In the genomic region with DNA sequence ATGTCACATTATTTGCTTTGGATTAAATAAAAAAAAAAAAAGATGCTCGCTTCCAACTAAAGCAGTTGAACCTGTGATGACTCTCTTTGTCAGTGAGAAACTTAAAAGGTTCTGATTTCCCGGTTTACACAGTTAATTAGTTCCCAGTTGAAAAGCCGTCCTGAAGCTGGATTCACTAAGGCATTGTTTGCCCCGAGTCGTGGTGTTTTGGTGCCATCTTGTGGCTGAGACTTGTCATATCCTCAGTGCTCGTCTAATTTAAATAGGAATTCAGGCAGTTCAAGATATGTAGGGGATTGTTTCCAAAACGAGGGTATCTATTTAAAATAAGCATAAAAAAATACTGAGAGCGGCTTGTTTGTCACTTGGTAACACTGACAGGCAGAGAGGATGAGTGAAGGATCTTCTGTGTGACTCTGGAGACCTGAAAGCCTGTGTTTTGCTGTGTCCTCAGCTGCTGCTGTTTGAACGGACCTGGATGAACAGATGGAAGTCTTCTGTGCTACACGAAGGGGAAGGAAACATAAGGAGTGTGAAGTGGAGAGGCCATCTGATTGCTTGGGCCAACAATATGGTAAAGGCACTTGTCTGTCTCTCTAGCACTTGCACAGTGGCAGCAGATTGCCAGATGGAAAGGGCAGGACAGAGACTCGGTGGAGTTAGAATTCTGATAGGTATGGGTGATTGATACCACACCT, we compare ENCODE assay signal across 9 mouse cellular contexts.
A peak's percentile ranks its signal among the peaks of the same experiment; 100 is the strongest.
DNase-seq lines count a peak whose midpoint lies in the region; ATAC-seq and TF ChIP-seq lines count a peak whose summit lies in the region.
"Had no signal": no experiment of that assay in that cellular context is flagged by ENCODE, and none has a peak within 500 bp of the region (broad histone marks: within the 10 kb centered on the region; RNA-seq: fewer than 3 reads in every experiment).

No protein-coding gene starts in this region.

- ATAC-seq in forebrain, postnatal 0 days, result peak; percentile 94
- ATAC-seq in intestine, embryonic 15.5 days, result peak; percentile 66; the same call in 1 of the 2 replicates
- ATAC-seq in midbrain, embryonic 15.5 days (replicated peaks), result peak; percentile 94

- no peak for TF ChIP-seq POLR2A in thymus, adult 2 months (IDR thresholded peaks at IDR 0.05; ENCODE audit: control insufficient read depth, extremely low read depth, insufficient read depth, low read length, poor library complexity)
- no peak for TF ChIP-seq POLR2A in cerebellum, adult 2 months (IDR thresholded peaks at IDR 0.05; ENCODE audit: borderline replicate concordance, insufficient read depth, low read length)

- no peak overlapping the region for H3K27ac ChIP-seq in thymus, adult 2 months (ENCODE audit: control insufficient read depth, insufficient read depth, low read length)
- no peak overlapping the region for H3K27ac ChIP-seq in cerebellum, adult 2 months (ENCODE audit: insufficient read depth, low read length)
- H3K27ac ChIP-seq in forebrain, postnatal 0 days (ENCODE audit: low read depth, low read length), result no peak overlapping the region
- no peak overlapping the region for H3K27ac ChIP-seq in intestine, embryonic 15.5 days
- H3K27ac ChIP-seq in midbrain, embryonic 15.5 days, result 0 out of 2 replicates have a peak overlapping the region, but pooled peaks have one; percentile 3
- H3K27ac ChIP-seq: embryonic facial prominence, embryonic 15.5 days had no signal

- no peak overlapping the region for H3K4me2 ChIP-seq in forebrain, postnatal 0 days (ENCODE audit: low read depth)
- H3K4me2 ChIP-seq in intestine, embryonic 15.5 days (replicated peaks), result no peak overlapping the region
- H3K4me2 ChIP-seq in midbrain, embryonic 15.5 days, result no peak overlapping the region
- H3K4me2 ChIP-seq: embryonic facial prominence, embryonic 15.5 days had no signal

- 40% methylated on average over 11 of the region's 11 CpGs for WGBS in thymus, adult 2 months
- 4% methylated on average over 11 of the region's 11 CpGs for whole genome bisulfite sequencing in cerebellum, adult 2 months
- WGBS in forebrain, postnatal 0 days, result 12% methylated on average over 11 of the region's 11 CpGs
- 17% methylated on average over 11 of the region's 11 CpGs for WGBS in intestine, embryonic 15.5 days
- 19% methylated on average over 11 of the region's 11 CpGs for WGBS in midbrain, embryonic 15.5 days

- intact Hi-C loops in left cerebral cortex, postnatal 25 days (cut with DNase I), result loop anchor here (1.0 to 5.0 kb wide), 4 partner anchors 93 to 753 kb away; a partner anchor contains a TSS

- DNase-seq in thymus, adult 2 months, result peak; percentile 35
- DNase-seq in thymus, adult 18-20 months, result no peak
- DNase-seq in cerebellum, adult 2 months, result peak; percentile 65 to 68
- peak; percentile 94 for DNase-seq in forebrain, postnatal 0 days
- DNase-seq in left cerebral cortex, postnatal 25 days (ENCODE audit: low spot score in 2 of 2), result peak; percentile 61 to 80
- peak; percentile 31 to 70 for DNase-seq in spleen, postnatal 4 days (ENCODE audit: low spot score in 2 of 2)

- H3K9me3 ChIP-seq in forebrain, postnatal 0 days (ENCODE audit: low read length), result no peaks in the 10 kb centered on the region
- H3K9me3 ChIP-seq in intestine, embryonic 15.5 days, result no peaks in the 10 kb centered on the region
- no peaks in the 10 kb centered on the region for H3K9me3 ChIP-seq in midbrain, embryonic 15.5 days
- H3K9me3 ChIP-seq: embryonic facial prominence, embryonic 15.5 days had no signal

- no peak for TF ChIP-seq CTCF in thymus, adult 2 months (IDR thresholded peaks at IDR 0.05; ENCODE audit: borderline replicate concordance, control insufficient read depth, extremely low read depth, insufficient read depth, low read length, poor library complexity)
- TF ChIP-seq CTCF in cerebellum, adult 2 months (IDR thresholded peaks at IDR 0.05; ENCODE audit: borderline replicate concordance, insufficient read depth, low read depth, low read length), result peak; percentile 87
- TF ChIP-seq CTCF in forebrain, postnatal 0 days (IDR thresholded peaks at IDR 0.05; ENCODE audit: low read depth), result peak; percentile 93

- no peak overlapping the region for H3K9ac ChIP-seq in forebrain, postnatal 0 days
- no peak overlapping the region for H3K9ac ChIP-seq in intestine, embryonic 15.5 days
- no peak overlapping the region for H3K9ac ChIP-seq in midbrain, embryonic 15.5 days
- H3K9ac ChIP-seq: embryonic facial prominence, embryonic 15.5 days had no signal

- no peak overlapping the region for H3K4me3 ChIP-seq in thymus, adult 2 months (ENCODE audit: control insufficient read depth, insufficient read depth, low read length)
- H3K4me3 ChIP-seq in cerebellum, adult 2 months (replicated peaks; ENCODE audit: insufficient read depth, low read depth, low read length), result no peak overlapping the region
- no peak overlapping the region for H3K4me3 ChIP-seq in forebrain, postnatal 0 days (ENCODE audit: low read depth, low read length)
- no peak overlapping the region for H3K4me3 ChIP-seq in intestine, embryonic 15.5 days (replicated peaks)
- no peak overlapping the region for H3K4me3 ChIP-seq in midbrain, embryonic 15.5 days
- H3K4me3 ChIP-seq: embryonic facial prominence, embryonic 15.5 days had no signal

- H3K27me3 ChIP-seq in thymus, adult 2 months (ENCODE audit: control insufficient read depth, insufficient read depth, low read length), result no peaks in the 10 kb centered on the region
- H3K27me3 ChIP-seq in cerebellum, adult 2 months (ENCODE audit: control insufficient read depth, insufficient read depth, low read length), result no peaks in the 10 kb centered on the region
- no peaks in the 10 kb centered on the region for H3K27me3 ChIP-seq in forebrain, postnatal 0 days (ENCODE audit: insufficient read depth, low read length)
- no peaks in the 10 kb centered on the region for H3K27me3 ChIP-seq in intestine, embryonic 15.5 days (replicated peaks)
- no peaks in the 10 kb centered on the region for H3K27me3 ChIP-seq in midbrain, embryonic 15.5 days (replicated peaks)
- H3K27me3 ChIP-seq: embryonic facial prominence, embryonic 15.5 days had no signal

- no peaks in the 10 kb centered on the region for H3K4me1 ChIP-seq in thymus, adult 2 months (replicated peaks; ENCODE audit: control insufficient read depth, insufficient read depth, low read length)
- peaks cover 7% of the 10 kb centered on the region; the same call in 1 of the 2 replicates for H3K4me1 ChIP-seq in cerebellum, adult 2 months (ENCODE audit: control insufficient read depth, insufficient read depth, low read length)
- H3K4me1 ChIP-seq in forebrain, postnatal 0 days (ENCODE audit: insufficient read depth), result no peaks in the 10 kb centered on the region
- H3K4me1 ChIP-seq in intestine, embryonic 15.5 days (replicated peaks), result no peaks in the 10 kb centered on the region
- H3K4me1 ChIP-seq in midbrain, embryonic 15.5 days, result 0 out of 2 replicates have a peak, but pooled peaks cover 3% of the 10 kb centered on the region
- H3K4me1 ChIP-seq: embryonic facial prominence, embryonic 15.5 days had no signal

- H3K36me3 ChIP-seq in thymus, adult 2 months (ENCODE audit: control insufficient read depth, insufficient read depth, low read length), result peaks cover 4% of the 10 kb centered on the region
- H3K36me3 ChIP-seq in forebrain, postnatal 0 days (ENCODE audit: insufficient read depth), result peaks cover 19% of the 10 kb centered on the region
- H3K36me3 ChIP-seq in intestine, embryonic 15.5 days, result no peaks in the 10 kb centered on the region
- H3K36me3 ChIP-seq in midbrain, embryonic 15.5 days (replicated peaks), result no peaks in the 10 kb centered on the region; the same call in 1 of the 2 replicates

Comparison
In these comparisons a context has a peak if more than half of its experiments do, and no peak if none do; other contexts are left out.
1. DNase-seq: peak in thymus, adult 2 months (single experiment), cerebellum, adult 2 months (2 of 2), forebrain, postnatal 0 days (single experiment), left cerebral cortex, postnatal 25 days (2 of 2) and spleen, postnatal 4 days (2 of 2); none in thymus, adult 18-20 months (0 of 2).
2. Peak in every context shown above with its lines, with median percentiles within 50 percentile points of each other: ATAC-seq.